Mouse (Mus musculus) T-helper 17 cell (primary cell): ENCODE measurements around the gene Unc93a2.
"Not testable (repeated sequence)": the region's sequence is repeated elsewhere in the genome, so short reads cannot be mapped to it uniquely, and the experiment has no call there.

Experiments used
- in situ Hi-C, 2 experiments: fragments of 300-600 bp; cut with MboI, MseI; formaldehyde crosslinking; loops; 1 replicate in 1 of 2; 2 replicates in 1 of 2; pipeline ENCODE4 v1.15.1; 2025; ENCODE audit warnings: high pct_unique_total_duplicates in 2 of 2

Gene Unc93a2

DNA sequence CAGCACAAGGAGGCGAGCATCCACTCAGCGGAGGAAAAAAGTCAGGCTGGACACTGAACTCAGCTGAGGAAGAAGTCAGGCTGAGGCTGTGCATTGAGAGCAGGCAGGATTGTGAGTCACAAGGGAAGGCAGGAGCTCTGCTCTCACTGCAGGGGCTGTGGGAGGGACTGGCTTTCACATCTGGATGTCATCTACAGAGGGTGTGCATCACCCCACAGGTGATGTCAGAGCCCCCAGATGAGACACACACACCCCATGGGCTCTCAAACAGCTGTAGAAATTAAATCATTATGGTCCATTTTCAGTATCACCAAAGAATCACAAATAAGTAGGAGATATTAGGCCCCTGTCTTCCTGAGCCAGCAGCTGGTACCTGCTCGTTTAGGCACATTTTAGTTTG is at the start of gene Unc93a2:
Gene Unc93a2 (minus strand): TSS at position 101 of the 400 bp plus-strand sequence.
- in situ Hi-C loops: not testable (repeated sequence)

GRCm38 (mm10) chr17:7434121-7434520 is 48.9 kb upstream of the Unc93a2 start:
- in situ Hi-C loops: loop anchor here (5.0 to 25.0 kb wide), 2 partner anchors 117 to 1203 kb away; no protein-coding TSS in a partner anchor

DNA sequence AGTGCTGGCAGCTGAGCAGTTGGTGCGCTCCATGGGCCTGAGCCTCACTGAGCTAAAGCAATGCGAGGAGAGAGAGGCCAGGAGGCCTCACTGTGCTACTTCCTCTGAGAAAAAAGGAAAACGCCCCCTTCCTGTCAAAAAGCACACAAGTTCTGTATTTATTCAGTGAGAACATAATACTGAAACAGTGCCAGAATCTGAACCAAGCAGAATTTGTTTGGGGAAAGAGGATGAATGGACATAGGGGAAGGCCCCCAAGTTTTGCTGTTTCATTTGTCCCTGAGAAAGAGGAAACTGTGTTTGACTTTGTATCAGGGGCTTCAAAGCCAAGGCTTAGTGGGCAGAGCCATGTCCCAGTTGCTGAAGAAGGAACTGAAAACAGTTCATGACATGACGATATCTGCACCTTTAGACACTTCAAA is 45.0 kb upstream of the Unc93a2 start:
- in situ Hi-C loops: loop anchor here (5.0 to 25.0 kb wide), 2 partner anchors 113 to 1207 kb away; no protein-coding TSS in a partner anchor

DNA sequence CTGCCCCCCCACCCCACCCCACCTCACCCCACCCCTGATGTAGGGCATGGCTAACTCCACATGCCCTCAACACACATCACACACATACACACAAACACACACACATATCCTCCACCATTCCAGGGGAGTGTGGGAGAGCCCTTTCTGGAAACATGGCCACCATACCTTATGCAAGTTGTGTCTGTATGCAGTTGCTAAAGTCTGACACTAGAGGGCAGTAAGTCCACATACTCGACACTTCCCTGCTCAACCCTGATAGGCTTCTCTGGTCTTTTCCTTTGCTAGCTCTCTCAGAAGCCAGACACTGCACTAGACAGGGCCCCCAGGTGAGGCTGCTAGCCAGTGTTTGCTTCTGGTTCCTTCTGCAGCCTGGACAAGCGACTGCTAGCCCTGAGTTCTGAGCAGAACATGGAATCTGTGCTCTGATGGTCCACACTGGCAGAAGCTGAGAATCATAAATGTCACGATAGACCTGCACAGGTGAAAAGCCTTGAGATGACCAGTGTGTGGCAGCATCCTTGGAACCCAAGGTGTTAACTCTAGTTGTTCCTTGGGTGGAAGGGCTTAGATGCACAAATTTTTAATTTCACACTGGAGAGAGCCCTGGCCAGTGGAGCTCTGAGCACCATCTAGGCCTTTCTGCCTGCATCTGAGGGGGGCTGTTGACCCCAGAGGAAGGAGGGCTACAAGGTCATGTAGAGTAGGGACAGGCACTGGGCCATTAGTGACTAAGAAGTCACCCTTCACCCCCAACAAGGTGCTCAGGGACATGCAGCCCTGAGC is 35.1 kb upstream of the Unc93a2 start:
- in situ Hi-C loops: not testable (repeated sequence)

DNA sequence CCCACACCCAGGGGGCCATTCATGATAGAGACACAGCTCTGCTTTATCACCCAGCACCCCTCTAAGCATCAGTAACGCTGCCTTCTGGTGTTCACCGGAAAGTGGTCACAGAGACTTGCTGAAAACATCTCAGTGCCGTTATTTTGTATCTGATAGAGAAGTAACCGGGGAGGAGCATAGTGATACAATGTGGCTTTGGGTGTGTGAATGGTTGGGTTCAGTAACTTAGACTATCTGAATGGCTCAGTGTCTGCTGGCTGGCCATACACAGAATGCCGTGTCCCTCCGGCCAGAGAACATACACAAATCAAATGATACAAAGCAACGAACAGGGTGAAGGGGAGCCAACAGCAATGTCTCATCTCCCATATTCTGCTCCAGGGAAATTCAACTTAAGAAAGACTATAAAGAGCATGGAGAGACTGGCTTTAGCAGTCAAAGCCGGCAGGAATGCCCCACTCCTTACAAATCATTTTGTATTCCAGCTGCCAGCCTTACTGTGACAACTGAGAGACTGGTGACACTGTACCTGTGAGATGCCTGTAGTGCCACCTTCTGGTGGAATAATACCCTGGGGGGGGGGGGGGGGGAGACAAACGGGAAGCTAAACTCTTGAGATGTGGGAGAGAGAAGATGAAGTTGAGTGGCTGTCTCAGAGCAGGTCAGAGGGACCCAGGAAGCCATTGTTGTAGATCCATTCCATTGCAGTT is 29.5 kb upstream of the Unc93a2 start:
- in situ Hi-C loops: loop anchor here (5.0 to 10.0 kb wide), 2 partner anchors 107 to 110 kb away; no protein-coding TSS in a partner anchor

GRCm38 (mm10) chr17:7413336-7413735 is 28.1 kb upstream of the Unc93a2 start:
- in situ Hi-C loops: loop anchor here in 1 of 2 experiments (10.0 kb wide), 1 partner anchor 109 kb away; no protein-coding TSS in a partner anchor

DNA sequence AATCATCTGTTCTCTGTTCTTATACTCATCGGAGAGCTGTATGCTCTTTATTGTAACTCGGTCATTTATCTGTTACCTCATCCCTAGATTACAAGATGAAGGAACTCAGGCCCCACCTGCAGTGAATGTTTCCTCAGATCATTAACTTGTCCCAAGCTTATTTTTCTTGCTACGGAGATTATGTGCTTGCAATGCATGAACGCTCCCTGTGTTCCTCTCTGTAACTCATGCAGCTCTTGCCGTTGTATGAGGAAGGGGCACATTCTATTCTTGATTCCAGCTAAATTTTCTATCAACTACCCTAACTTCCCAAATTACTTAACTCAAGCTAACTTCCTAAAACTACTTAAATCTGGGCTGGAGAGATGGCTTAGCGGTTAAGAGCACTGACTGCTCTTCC is 14.5 kb upstream of the Unc93a2 start:
- in situ Hi-C loops: not testable (repeated sequence)

- in situ Hi-C loops: not testable (repeated sequence)
These were observed 13.1 kb upstream of the Unc93a2 start for GRCm38 (mm10) chr17:7398198-7398847.

GRCm38 (mm10) chr17:7397079-7397478 is 11.8 kb upstream of the Unc93a2 start:
- in situ Hi-C loops: not testable (repeated sequence)

DNA sequence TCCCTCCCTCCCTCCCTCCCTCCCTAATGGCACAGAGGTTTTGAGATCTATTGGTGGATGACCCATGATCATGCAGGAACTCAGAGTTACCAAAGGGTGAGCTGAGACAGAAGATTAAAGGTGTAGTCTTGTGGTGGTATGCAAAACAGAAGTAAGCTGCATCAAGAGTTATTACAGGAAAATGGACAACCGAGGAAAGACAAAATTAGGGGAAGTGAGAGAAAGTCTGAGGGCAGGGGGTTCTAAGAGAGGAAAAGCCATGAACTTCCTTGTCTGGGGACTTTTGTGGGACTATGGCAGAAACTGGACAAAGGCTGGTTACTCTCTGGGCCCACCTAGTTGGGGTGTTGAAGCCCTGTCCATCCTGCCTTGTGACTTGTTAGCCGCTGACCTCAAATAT is 11.0 kb upstream of the Unc93a2 start:
- in situ Hi-C loops: not testable (repeated sequence)

GRCm38 (mm10) chr17:7395671-7396070 is 10.4 kb upstream of the Unc93a2 start:
- in situ Hi-C loops: not testable (repeated sequence)

DNA sequence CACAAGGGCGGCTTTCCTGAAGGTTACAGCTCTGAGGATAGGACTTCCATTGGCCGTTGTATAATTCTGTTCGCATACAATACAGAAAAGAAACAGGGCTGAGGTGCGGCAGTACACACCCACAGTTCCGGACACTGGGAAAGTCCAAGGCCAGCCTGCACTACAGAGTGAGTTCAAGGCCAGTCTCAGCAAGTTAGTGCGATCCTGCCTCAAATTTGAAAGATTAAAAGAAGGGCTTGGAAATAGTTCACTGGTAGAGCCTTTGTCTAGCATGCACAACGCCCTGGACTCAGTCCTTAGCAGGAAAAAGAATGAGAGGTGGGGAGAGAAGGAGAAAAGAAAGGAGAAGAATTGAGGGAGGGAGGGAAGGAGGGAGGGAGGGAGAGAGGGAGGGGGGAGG is 9.9 kb upstream of the Unc93a2 start:
- in situ Hi-C loops: not testable (repeated sequence)

DNA sequence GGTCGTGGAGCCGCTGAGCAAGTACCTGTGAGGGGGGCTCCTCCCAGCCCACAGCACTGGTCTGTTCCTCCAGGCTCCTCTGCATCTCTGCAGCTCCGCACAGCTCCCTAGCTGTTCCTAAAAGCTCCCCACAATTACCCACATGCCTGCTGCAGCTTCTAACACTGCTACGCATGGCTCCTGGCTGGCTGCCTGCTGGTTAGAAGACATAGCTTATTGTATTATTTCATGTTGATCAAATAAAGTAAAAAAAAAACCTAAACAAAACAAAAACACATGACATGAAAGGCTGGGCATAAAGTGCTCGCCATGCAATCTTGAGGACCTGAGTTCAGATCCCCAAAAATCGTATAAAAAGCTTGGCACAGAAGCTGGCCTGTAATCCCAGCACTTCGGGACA is 4.6 kb upstream of the Unc93a2 start:
- in situ Hi-C loops: not testable (repeated sequence)

- in situ Hi-C loops: not testable (repeated sequence)
These were observed 3.7 kb upstream of the Unc93a2 start for GRCm38 (mm10) chr17:7388958-7389356.

DNA sequence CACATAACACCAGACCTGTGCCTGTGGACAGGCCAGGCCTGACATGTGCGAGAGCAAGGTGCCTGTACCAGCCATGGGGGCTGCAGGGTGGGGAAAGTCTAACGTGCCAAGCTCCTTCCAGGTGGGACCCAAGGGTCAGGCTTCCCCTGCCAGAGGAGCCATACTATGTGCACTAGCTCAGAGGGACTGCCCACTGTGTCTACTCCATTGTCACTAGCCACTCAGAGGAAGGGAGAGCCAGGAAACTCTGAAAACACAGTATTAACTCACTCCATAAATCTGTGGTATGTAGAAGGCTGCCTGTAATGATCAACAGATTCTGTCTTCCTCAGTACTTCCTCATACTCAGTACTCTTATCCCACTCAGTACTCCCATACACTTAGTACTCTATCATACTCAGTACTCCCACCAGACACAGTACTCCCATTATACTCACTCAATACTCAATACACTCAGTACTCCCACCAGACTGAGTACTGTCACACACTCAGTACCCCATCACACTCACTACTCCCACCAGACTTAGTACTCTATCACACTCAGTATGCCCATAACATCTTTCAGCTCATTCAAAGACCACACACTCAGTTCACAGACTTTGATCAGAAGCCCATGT is 3.2 kb upstream of the Unc93a2 start:
- in situ Hi-C loops: not testable (repeated sequence)

DNA sequence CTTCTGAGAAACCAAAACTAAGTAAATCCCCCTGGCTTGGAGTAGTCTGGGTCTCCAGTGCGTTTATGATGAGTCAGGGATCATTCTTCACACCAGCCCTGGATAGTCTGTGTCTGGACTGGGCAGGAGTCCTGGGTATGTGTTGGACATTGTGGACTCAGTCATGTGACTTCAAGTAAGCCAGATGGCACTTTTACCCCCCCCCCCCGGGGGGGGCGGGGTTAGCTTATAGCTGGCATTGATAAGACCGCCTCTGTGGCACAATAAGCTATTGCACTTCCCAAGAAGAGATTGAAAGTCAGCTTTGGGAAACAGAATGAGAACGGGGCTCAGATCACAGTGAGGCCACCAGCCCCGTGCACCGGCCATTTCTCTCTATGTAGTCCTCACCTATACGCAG is 752 bp upstream of the Unc93a2 start:
- in situ Hi-C loops: not testable (repeated sequence)

- in situ Hi-C loops: not testable (repeated sequence)
These were observed 1.8 kb downstream of the Unc93a2 start for GRCm38 (mm10) chr17:7383167-7384143.

- in situ Hi-C loops: not testable (repeated sequence)
These were observed 2.6 kb downstream of the Unc93a2 start for GRCm38 (mm10) chr17:7382711-7383110.

- in situ Hi-C loops: not testable (repeated sequence)
These were observed 7.4 kb downstream of the Unc93a2 start for GRCm38 (mm10) chr17:7377907-7378306.
